Mouse (Mus musculus) MEL (cell line): Measurements from ENCODE around the gene Bnip3. TPM values are rescaled to one million over a fixed set of nuclear protein-coding genes. Genes with fewer than 3 reads are reported as not detected.

Experiments used
- DNase-seq: peaks from one replicate; pipeline ENCODE4 v3.0.0; 2011; ENCODE audit warnings: low read depth, low spot score
- H3K27ac ChIP-seq: 2 replicates; pipeline ENCODE4 v1.5.1; 2012; ENCODE audit warnings: low read depth, mild to moderate bottlenecking, control low read depth, low read length, moderate library complexity; ENCODE audit not compliant: control insufficient read depth
- H3K27me3 ChIP-seq, 2 experiments: fragments of 150-350 bp in 1 of 2; sonication (generic) in 1 of 2; 2 replicates each; pipeline ENCODE4 v1.6.1; 2012; ENCODE audit warnings: low read length in 2 of 2, mild to moderate bottlenecking in 2 of 2, improper control_type of control experiment in 1 of 2, moderate library complexity in 1 of 2; ENCODE audit not compliant: insufficient read depth in 2 of 2, control insufficient read depth in 1 of 2
- H3K36me3 ChIP-seq, 2 experiments: 2 replicates each; pipeline ENCODE4 v1.6.1; 2012 to 2014; ENCODE audit warnings: low read length in 2 of 2, improper control_type of control experiment in 1 of 2, inconsistent platforms in 1 of 2, mild to moderate bottlenecking in 1 of 2; ENCODE audit not compliant: insufficient read depth in 2 of 2, control insufficient read depth in 1 of 2
- H3K4me1 ChIP-seq, 2 experiments: fragments of 150-350 bp in 1 of 2; sonication (generic) in 1 of 2; 2 replicates each; pipeline ENCODE4 v1.6.1; 2012; ENCODE audit warnings: low read length in 2 of 2, improper control_type of control experiment in 1 of 2, mild to moderate bottlenecking in 1 of 2; ENCODE audit not compliant: insufficient read depth in 2 of 2, control insufficient read depth in 1 of 2
- H3K4me3 ChIP-seq, 2 experiments: fragments of 150-350 bp in 1 of 2; sonication (generic) in 1 of 2; 2 replicates each; pipeline ENCODE4 v1.5.1; 2012; ENCODE audit warnings: low read depth in 2 of 2, low read length in 2 of 2, mild to moderate bottlenecking in 2 of 2, moderate library complexity in 2 of 2, control low read depth in 1 of 2, improper control_type of control experiment in 1 of 2; ENCODE audit not compliant: control insufficient read depth in 1 of 2, insufficient read depth in 1 of 2
- H3K79me2 ChIP-seq: 2 replicates; pipeline ENCODE4 v1.6.1; 2012; ENCODE audit warnings: mild to moderate bottlenecking, low read length, moderate library complexity; ENCODE audit not compliant: control insufficient read depth, poor library complexity, insufficient read depth
- H3K9ac ChIP-seq: 2 replicates; pipeline ENCODE4 v1.6.1; 2012; ENCODE audit warnings: low read depth, mild to moderate bottlenecking, control low read depth, low read length, moderate library complexity; ENCODE audit not compliant: control insufficient read depth, poor library complexity, severe bottlenecking
- H3K9me3 ChIP-seq: fragments of 150-350 bp; sonication (generic); replicated peaks from 2 replicates; pipeline ENCODE4 v1.6.1; 2012; ENCODE audit warnings: mild to moderate bottlenecking, low read length, improper control_type of control experiment, moderate library complexity; ENCODE audit not compliant: insufficient read depth
- CTCF ChIP-seq, 3 experiments: IDR thresholded peaks in 2 of 3; conservative IDR thresholded peaks in 1 of 3; 2 replicates each; pipeline ENCODE4 v1.5.1; 2011 to 2012; ENCODE audit warnings: low read length in 3 of 3, low read depth in 2 of 3, mild to moderate bottlenecking in 2 of 3, improper control_type of control experiment in 1 of 3, inconsistent platforms in 1 of 3, mixed read lengths in 1 of 3, moderate library complexity in 1 of 3; ENCODE audit not compliant: control insufficient read depth in 1 of 3, insufficient read depth in 1 of 3, poor library complexity in 1 of 3, severe bottlenecking in 1 of 3
- E2F4 ChIP-seq: IDR thresholded peaks from 2 replicates; pipeline ENCODE4 v1.6.1; 2011; ENCODE audit warnings: low read depth, low read length, improper control_type of control experiment, borderline replicate concordance
- ELF1 ChIP-seq: IDR thresholded peaks from 2 replicates; pipeline ENCODE4 v1.6.1; 2014; ENCODE audit warnings: low read depth, mild to moderate bottlenecking, inconsistent platforms, low read length, improper control_type of control experiment, moderate library complexity
- EP300 ChIP-seq, 2 experiments: IDR thresholded peaks; 2 replicates each; pipeline ENCODE4 v1.6.1; 2011; ENCODE audit warnings: improper control_type of control experiment in 2 of 2, low read length in 2 of 2, low read depth in 1 of 2, mild to moderate bottlenecking in 1 of 2
- ETS1 ChIP-seq: IDR thresholded peaks from 2 replicates; pipeline ENCODE4 v1.6.1; 2012; ENCODE audit warnings: low read depth, mild to moderate bottlenecking, inconsistent platforms, low read length, improper control_type of control experiment, moderate library complexity
- GATA1 ChIP-seq: IDR thresholded peaks from 2 replicates; pipeline ENCODE4 v1.6.1; 2011; ENCODE audit warnings: low read depth, low read length, improper control_type of control experiment
- HCFC1 ChIP-seq: IDR thresholded peaks from 2 replicates; pipeline ENCODE4 v1.6.1; 2012; ENCODE audit warnings: low read depth, mild to moderate bottlenecking, inconsistent platforms, low read length, improper control_type of control experiment, moderate library complexity
- MAFK ChIP-seq: IDR thresholded peaks from 2 replicates; pipeline ENCODE4 v1.6.1; 2011; ENCODE audit warnings: low read depth, mild to moderate bottlenecking, low read length, improper control_type of control experiment, borderline replicate concordance
- MAX ChIP-seq: IDR thresholded peaks from 2 replicates; pipeline ENCODE4 v1.6.1; 2011; ENCODE audit warnings: low read length, improper control_type of control experiment
- MAZ ChIP-seq: IDR thresholded peaks from 2 replicates; pipeline ENCODE4 v1.6.1; 2012; ENCODE audit warnings: low read depth, mild to moderate bottlenecking, inconsistent platforms, low read length, improper control_type of control experiment
- MEF2A ChIP-seq: IDR thresholded peaks from 2 replicates; pipeline ENCODE4 v1.6.1; 2014; ENCODE audit warnings: low read depth, mild to moderate bottlenecking, inconsistent platforms, low read length, improper control_type of control experiment; ENCODE audit not compliant: poor library complexity, insufficient replicate concordance, severe bottlenecking; ENCODE audit errors: extremely low read depth
- MYC ChIP-seq: IDR thresholded peaks from 2 replicates; pipeline ENCODE4 v1.6.1; 2011; ENCODE audit warnings: low read depth, mild to moderate bottlenecking, low read length, improper control_type of control experiment, moderate library complexity
- POLR2A ChIP-seq, 2 experiments: IDR thresholded peaks; 2 replicates each; pipeline ENCODE4 v1.6.1; 2011 to 2012; ENCODE audit warnings: low read length in 2 of 2, mild to moderate bottlenecking in 2 of 2, control low read depth in 1 of 2, improper control_type of control experiment in 1 of 2, low read depth in 1 of 2, moderate library complexity in 1 of 2; ENCODE audit not compliant: control insufficient read depth in 1 of 2, insufficient read depth in 1 of 2, poor library complexity in 1 of 2
- POLR2AphosphoS2 ChIP-seq: IDR thresholded peaks from 2 replicates; pipeline ENCODE4 v1.6.1; 2011; ENCODE audit warnings: low read length, improper control_type of control experiment
- RAD21 ChIP-seq: IDR thresholded peaks from 2 replicates; pipeline ENCODE4 v1.6.1; 2011; ENCODE audit warnings: mild to moderate bottlenecking, low read depth, low read length, improper control_type of control experiment
- RCOR1 ChIP-seq: IDR thresholded peaks from 2 replicates; pipeline ENCODE4 v1.6.1; 2012; ENCODE audit warnings: low read depth, mild to moderate bottlenecking, inconsistent platforms, low read length, improper control_type of control experiment
- TAL1 ChIP-seq: IDR thresholded peaks from 2 replicates; pipeline ENCODE4 v1.6.1; 2012; ENCODE audit warnings: mild to moderate bottlenecking, inconsistent platforms, low read length, moderate library complexity, mixed read lengths
- TCF12 ChIP-seq: IDR thresholded peaks from 2 replicates; pipeline ENCODE4 v1.6.1; 2014; ENCODE audit warnings: low read depth, mild to moderate bottlenecking, inconsistent platforms, low read length, improper control_type of control experiment, moderate library complexity
- ZMIZ1 ChIP-seq: IDR thresholded peaks from 2 replicates; pipeline ENCODE4 v1.6.1; 2012; ENCODE audit warnings: low read depth, mild to moderate bottlenecking, inconsistent platforms, low read length, improper control_type of control experiment, moderate library complexity
- ZNF384 ChIP-seq: IDR thresholded peaks from 2 replicates; pipeline ENCODE4 v1.6.1; 2012; ENCODE audit warnings: low read depth, mild to moderate bottlenecking, inconsistent platforms, low read length, improper control_type of control experiment
- polyA plus RNA-seq, 2 experiments: library from polyadenylated mRNA; stranded (reverse) in 1 of 2; unstranded in 1 of 2; fragments of >175 nt in 1 of 2; fragments of >200 nt in 1 of 2; gene quantifications; 2 replicates each; pipeline versions ENCODE4 v1.2.1 to v1.2.4; 2012; ENCODE audit warnings: low replicate concordance in 2 of 2, low read depth in 1 of 2; ENCODE audit not compliant: insufficient read length in 2 of 2, insufficient read depth in 1 of 2, missing spikeins in 1 of 2
- total RNA-seq: library from RNA; depleted of rRNA; stranded (reverse); fragments of 300-350 nt; gene quantifications from 2 replicates; pipeline ENCODE4 v1.2.3, GENCODE M21; 2012

Gene Bnip3
- total and polyA plus RNA-seq, 3 experiments = 37.0 to 135 TPM; not detected in 1

GRCm38 (mm10) chr7:138845111-138845510, 64.2 kb downstream of the Bnip3 start:
- TF ChIP-seq ZNF384 = no peak
- peak; percentile 16; the same call in 1 of the 2 replicates for TF ChIP-seq MYC
- peak; percentile 45 for TF ChIP-seq GATA1
- no peak for TF ChIP-seq MAX
- no peak for TF ChIP-seq POLR2A (IDR thresholded peaks at IDR 0.05; ENCODE audit: control insufficient read depth in 1 of 2, insufficient read depth in 1 of 2, low read depth in 1 of 2, low read length in 2 of 2, poor library complexity in 1 of 2)
- no peak for TF ChIP-seq POLR2AphosphoS2
- peak; percentile 77; the same call in 1 of the 2 replicates for TF ChIP-seq RCOR1
- no peak for TF ChIP-seq MEF2A
- no peak overlapping the region for H3K27ac ChIP-seq
- H3K79me2 ChIP-seq = peaks cover 31% of the 10 kb centered on the region
- no peaks in the 10 kb centered on the region for H3K9me3 ChIP-seq
- H3K27me3 ChIP-seq = no peaks in the 10 kb centered on the region
- no peak for DNase-seq
- peak overlapping the region; percentile 5; the same call in 1 of the 2 replicates for H3K9ac ChIP-seq
- peaks cover 0 to 26% of the 10 kb centered on the region in 2 experiments; a peak in 3 of 4 replicates for H3K4me1 ChIP-seq
- H3K36me3 ChIP-seq = peaks cover 8 to 21% of the 10 kb centered on the region in 2 experiments
- H3K4me3 ChIP-seq = peak overlapping the region; percentile 61 to 87

- Histone ChIP-seq H3K9me3 (no peaks in the 10 kb centered on the region), H3K36me3 (peaks cover 0 to 21% of the 10 kb centered on the region in 2 experiments; a peak in 2 of 4 replicates), H3K4me1 (peaks cover 0 to 26% of the 10 kb centered on the region in 2 experiments; a peak in 3 of 4 replicates)
Observed at GRCm38 (mm10) chr7:138843421-138843820, 65.9 kb downstream of the Bnip3 start.

More at GRCm38 (mm10) chr7:138843421-138843820, 65.9 kb downstream of the Bnip3 start:
- H3K9ac ChIP-seq = no peak overlapping the region
- TF ChIP-seq MAFK (no peak), ETS1 (0 out of 2 replicates have a peak, but pooled peaks have one; percentile 25), MAZ (no peak), E2F4 (no peak), ZMIZ1 (no peak), TAL1 (no peak), POLR2A (IDR thresholded peaks at IDR 0.05; ENCODE audit: control insufficient read depth in 1 of 2, insufficient read depth in 1 of 2, low read depth in 1 of 2, low read length in 2 of 2, poor library complexity in 1 of 2) (no peak), EP300 (IDR thresholded peaks at IDR 0.05; ENCODE audit: low read depth in 1 of 2, low read length in 2 of 2) (peak in 1 of 2 experiments; percentile 34; a peak in 1 of 4 replicates), ZNF384 (no peak), MAX (no peak), MYC (no peak), HCFC1 (no peak), ELF1 (no peak), RCOR1 (no peak), CTCF (IDR thresholded peaks at IDR 0.05 in 2 of 3, conservative IDR thresholded peaks at IDR 0.05 in 1 of 3; ENCODE audit: control insufficient read depth in 1 of 3, insufficient read depth in 1 of 3, low read depth in 2 of 3, low read length in 3 of 3, poor library complexity in 1 of 3, severe bottlenecking in 1 of 3) (no peak), TCF12 (no peak), RAD21 (no peak), POLR2AphosphoS2 (no peak)
- H3K4me3 ChIP-seq = no peak overlapping the region
- peaks cover 21% of the 10 kb centered on the region for H3K79me2 ChIP-seq
- no peak overlapping the region for H3K27ac ChIP-seq
- no peaks in the 10 kb centered on the region for H3K27me3 ChIP-seq
- DNase-seq = peak; percentile 65
